Mouse (Mus musculus) urinary bladder, adult 2 months (tissue): ENCODE measurements around the gene Wbp2. TPM values are rescaled to one million over a fixed set of nuclear protein-coding genes. Genes with fewer than 3 reads are reported as not detected.

Experiments
- DNase-seq: peaks from one replicate; pipeline ENCODE4 v3.0.0; 2022; ENCODE audit warnings: low spot score
- polyA plus RNA-seq: library from polyadenylated mRNA; depleted of rRNA; stranded (reverse); fragments of >200 nt; gene quantifications from 2 replicates; pipeline ENCODE4 v1.2.3, GENCODE M21; 2012

The Wbp2 gene
- polyA plus RNA-seq, 1 experiment = 119 TPM

GRCm38 (mm10) chr11:116089545-116089944 is 2.8 kb upstream of the Wbp2 start:
- no peak for DNase-seq

DNA sequence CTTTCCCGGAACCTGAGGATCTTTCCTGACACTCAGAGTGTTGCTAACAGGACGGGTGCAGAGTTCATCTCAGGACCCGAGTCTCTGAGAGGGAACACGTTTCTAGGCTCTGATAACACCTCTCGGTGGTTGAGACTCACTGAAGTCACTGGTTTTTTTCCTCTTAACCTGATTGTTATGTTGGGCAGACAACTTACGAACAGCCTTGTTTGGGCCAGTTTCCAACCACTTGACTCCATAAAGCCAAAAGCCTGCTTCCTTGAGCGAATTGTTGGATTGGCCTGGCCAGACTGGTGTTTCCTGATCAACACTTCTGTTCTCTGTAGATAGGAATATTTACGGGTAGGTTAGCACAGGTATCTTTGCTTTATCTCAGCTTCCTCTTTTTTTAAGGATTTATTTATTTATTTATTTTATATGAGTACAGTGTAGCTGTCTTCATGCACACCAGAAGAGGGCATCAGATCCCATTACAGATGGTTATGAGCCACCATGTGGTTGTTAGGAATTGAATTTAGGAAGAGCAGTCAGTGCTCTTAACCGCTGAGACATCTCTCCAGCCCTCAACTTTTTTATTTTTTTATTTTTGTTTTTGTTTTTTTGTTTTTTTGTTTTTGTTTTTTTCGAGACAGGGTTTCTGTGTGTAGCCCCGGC is 2.1 kb upstream of the Wbp2 start:
- DNase-seq = no peak

GRCm38 (mm10) chr11:116088188-116088587 is 1.4 kb upstream of the Wbp2 start:
- no peak for DNase-seq

DNA sequence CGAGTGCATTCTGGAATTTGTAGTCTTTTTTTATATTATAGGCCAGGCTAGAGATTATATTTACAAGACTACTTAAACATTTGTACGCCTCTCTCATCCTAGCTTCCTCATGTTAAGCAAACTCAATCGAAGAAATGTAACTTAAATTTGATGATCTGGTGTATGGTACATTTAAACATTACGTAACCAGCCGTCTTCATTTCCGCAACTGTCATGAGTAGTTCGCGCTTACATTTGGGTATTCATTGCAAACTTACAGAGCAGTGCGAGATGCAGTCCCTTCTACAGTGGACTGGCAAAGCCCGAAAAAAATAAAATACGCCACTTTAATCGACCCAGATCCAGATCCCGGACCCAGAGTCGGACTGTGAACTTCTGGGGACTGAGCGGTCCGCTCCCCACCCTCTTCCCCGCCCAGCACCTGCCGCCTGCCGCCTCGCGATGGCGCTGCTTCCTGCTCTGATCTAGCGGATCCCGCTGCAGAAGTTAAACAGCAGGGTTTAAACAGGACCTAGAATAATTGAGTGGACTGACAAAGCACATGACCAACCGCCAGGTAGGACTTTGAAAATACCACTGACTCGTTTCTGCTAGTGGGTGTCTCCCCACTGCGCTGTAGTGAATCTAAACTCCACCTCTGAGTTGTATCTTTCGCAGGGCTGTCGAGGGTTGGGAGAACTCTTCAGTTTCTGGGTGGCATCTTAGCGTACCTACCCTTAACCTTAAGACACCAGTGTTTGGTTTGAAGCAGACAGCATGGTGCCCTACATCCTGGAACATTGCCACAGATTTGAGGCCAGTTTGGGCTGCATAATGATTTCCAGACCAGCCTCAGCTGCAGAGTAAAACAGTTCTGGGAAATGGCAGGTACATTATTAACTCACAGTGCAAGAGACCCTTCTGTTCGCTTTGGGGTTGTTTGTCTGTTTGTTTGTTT is 667 bp upstream of the Wbp2 start:
- DNase-seq = peak; percentile 74

DNA sequence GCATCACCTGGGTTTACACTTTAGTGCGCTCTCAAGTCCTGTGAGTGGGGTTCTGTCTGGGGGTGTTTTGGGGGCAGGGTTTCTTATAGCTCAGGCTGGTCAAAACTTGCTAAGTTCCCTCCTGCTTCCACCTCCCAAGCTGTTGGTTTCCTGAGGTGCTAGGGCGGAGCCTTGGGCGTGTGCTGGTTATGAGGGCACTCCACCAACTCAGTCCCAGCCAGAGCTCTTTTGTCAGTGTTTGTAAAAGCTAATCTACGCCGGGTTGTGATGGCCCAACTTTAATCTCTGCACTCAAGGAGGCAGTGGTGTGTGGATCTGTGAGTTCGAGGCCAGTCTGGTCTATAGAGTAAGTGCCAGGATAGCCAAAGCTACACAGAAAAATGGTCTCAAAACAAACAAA is 2.6 kb downstream of the Wbp2 start:
- no peak for DNase-seq

- no peak for DNase-seq
Observed at GRCm38 (mm10) chr11:116083096-116083672, 3.6 kb downstream of the Wbp2 start.

GRCm38 (mm10) chr11:116081081-116081480 is 5.7 kb downstream of the Wbp2 start:
- no peak for DNase-seq

- no peak for DNase-seq
Observed at GRCm38 (mm10) chr11:116079511-116079910, 7.3 kb downstream of the Wbp2 start.

DNA sequence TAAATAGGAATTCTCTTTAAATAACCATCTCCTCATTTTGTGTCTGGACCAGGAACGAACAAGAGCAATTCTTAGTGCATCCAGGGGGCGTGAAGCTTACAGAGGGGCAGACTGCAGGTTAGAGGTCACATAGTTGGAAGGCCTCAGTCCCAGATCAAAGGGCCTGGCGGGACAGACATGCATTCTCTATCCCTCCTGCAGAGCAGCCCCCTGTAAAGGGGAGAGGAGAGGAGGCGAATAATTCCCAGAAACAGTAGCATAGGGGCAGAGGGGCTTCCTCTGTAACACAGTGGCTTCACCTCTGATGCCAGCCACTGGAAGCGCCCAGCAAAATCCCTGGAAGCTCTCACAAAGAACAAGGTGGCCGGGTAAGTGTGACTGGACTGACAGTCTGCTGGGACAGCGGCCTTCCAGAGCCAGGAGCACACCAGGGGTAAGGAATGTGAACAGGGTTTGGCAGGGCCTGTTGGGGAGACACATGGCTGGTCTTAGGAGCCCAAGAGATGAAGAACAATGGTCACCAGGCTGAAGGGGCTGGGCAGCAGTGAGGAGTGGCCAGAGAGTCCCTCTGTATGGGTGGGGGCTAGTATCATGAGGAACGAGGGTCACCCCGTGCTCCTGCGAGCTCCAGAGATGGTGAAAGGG is 8.0 kb downstream of the Wbp2 start:
- DNase-seq = no peak

DNA sequence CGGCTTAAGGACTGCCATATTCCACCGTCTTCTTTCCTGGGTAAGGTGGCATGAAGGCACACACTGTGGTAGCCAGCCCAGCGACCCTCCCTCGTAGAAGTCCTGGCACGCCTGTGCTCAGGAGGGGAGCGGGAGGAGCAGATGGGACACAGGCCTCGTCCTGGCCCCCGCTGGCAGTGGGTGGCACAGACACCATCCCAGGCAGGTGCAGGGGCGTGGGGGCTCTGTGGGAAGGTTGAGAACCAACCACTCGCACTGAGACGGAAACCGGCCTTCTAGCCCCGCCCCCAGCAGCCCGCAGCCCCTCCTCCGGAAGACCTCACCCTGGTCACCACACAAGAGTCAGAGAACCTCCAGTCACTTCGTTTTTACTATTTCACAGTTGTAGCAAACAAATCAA is 8.6 kb downstream of the Wbp2 start:
- DNase-seq = no peak

DNA sequence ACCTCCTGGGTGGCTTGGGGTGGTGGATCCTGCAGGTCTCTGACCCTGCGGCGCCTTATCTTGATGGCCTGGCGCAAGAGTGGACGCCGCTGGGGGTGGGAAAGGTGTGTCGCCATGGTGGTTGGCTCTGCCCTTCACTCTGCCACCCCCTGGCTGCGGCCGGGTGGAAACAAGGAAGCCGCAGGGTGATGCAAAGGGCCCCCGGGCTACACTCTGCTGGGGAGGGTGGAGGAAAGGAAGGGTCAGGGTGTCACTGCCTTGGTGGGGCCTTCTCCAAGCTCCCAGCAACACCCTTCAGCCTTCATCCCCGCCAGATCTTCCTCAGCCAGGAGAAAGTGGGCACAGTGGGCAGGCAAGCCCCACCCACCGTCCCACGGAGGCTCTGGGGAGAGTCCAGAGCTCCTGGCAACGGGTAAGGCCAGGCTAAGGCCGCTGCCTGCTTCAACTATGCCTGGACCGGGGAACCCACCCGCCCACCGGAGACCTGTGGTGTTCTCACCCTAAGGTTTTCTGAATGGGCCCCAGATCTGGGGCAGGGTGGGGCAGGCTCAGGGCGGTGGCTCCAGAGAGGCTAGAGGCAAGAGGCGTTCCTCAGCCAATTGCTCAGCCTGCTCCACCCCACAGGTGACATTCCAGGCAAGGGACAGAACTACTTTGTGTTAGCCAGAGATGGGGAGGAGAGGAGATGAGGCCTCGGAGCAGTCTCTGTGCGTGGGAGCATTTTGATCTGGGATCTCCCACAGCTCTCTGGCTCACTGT is 9.2 kb downstream of the Wbp2 start, which contains the start of gene Unc13d:
Unc13d (minus strand) TSS at position 516 of the 759 bp plus-strand sequence.
- DNase-seq = no peak

GRCm38 (mm10) chr11:116076836-116077235 is 10.0 kb downstream of the Wbp2 start:
- DNase-seq = no peak

GRCm38 (mm10) chr11:116076266-116076540 is 10.6 kb downstream of the Wbp2 start:
- DNase-seq = no peak

- no peak for DNase-seq
Observed at GRCm38 (mm10) chr11:116075539-116076265, 11.1 kb downstream of the Wbp2 start.

- no peak for DNase-seq
Observed at GRCm38 (mm10) chr11:116074436-116074991, 12.3 kb downstream of the Wbp2 start.

DNA sequence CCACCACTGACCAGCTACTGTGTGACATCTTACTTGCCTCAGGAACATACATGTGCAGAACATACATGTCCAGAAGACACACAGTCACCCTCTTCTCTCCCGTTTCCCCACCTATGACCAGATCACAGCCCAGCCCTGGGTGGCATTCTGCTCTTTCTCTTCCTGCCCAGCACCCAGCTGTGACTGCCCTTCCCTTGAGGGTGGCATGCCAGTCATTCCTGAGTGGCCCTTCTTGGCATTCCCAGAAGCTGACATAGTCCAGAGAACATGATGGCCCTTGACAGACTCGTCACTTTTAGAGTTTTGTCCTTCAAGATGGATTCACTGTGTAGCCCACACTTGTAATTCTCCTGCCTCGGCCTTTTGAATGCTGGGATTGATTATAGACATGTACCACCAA is 14.2 kb downstream of the Wbp2 start:
- no peak for DNase-seq

- DNase-seq = no peak
Observed at GRCm38 (mm10) chr11:116071510-116071909, 15.3 kb downstream of the Wbp2 start.

DNA sequence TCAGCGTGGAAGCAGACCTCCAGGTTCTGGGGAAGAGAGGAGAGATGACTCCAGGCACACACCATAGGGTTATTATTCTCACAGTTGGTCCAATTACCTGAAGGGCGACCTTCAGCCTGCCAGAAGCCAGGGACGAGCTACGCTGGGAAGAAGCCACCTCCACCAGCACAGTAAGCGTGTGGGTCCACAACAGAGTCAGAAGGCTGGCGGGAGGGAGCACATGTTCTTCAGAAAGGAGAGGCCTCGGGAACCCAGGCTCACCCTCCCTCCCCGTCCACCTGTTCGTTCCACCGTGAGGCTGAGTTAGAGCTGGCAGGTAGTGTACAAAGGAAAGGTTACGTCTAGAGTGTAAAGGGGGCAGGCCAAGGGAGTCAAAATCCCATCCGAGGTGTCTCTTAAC is 21.4 kb downstream of the Wbp2 start:
- no peak for DNase-seq

DNA sequence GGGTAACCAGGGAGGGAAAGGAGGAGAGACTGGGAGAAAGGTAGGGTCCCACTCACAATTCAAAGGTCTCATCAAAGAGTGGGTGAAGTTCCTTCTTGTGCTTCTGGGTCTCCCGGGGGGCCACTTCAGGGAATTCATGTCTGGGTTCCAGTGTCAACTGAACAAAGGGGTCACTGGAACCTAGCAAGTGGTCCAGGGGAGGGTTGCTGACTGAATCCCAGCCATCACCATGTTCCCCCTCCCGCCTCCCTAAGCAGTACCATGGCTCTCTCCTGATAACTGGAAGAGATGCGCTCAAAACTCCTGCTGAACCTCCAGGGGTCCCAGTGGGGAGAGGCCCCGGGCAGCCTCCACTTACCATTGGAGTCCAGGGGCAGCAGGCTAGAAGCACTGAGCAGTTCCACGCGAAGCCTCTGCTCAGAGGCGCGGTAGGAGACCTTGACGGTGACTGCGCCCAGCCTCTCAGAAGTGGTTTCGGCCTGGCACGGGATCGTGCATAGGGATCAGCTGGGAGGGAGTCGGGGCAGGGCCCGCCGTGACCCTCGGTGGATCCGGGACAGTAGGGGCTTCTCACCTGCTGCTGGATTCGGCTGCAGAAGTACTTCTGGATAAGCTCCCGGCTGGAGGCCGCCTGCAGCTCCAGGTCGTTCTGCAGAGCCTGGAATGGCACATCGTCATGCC is 22.5 kb downstream of the Wbp2 start:
- DNase-seq = no peak

DNA sequence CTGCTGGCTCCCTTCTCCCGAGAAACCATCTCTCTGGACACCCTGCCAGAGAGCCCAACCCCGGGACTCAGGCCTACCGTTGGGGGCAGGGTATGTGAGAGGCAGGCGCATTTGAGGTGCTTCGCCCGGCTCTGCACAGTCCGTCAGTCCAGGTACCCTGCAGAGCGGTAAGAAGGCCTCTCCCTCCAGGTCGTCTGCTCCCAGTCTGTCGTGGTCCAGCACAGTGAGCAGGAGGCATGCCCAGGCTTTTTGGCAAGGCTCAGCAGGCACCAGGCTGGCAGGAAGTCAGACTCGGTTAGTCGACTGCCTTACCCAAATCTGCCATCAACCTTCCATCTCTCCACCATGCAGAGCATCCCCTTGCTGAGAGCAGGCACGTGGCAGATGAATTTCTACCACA is 23.2 kb downstream of the Wbp2 start:
- no peak for DNase-seq
